Mouse (Mus musculus) adrenal gland, adult 10 weeks (tissue): Measurements from ENCODE around the gene Fam72a. TPM values are rescaled to one million over a fixed set of nuclear protein-coding genes. Genes with fewer than 3 reads are reported as not detected.

ENCODE experiments used
- polyA plus RNA-seq: library from polyadenylated mRNA; stranded (reverse); fragments of 350-450 nt; fragmentation: Illumina TruSeq; extraction: RNeasy Lipid Tissue Mini Kit (QIAGEN cat#74804); gene quantifications from one replicate; pipeline ENCODE4 v1.2.3, GENCODE M21; 2014; ENCODE audit warnings: low read depth, low replicate concordance

Fam72a gene
- 2.8 TPM for polyA plus RNA-seq

DNA sequence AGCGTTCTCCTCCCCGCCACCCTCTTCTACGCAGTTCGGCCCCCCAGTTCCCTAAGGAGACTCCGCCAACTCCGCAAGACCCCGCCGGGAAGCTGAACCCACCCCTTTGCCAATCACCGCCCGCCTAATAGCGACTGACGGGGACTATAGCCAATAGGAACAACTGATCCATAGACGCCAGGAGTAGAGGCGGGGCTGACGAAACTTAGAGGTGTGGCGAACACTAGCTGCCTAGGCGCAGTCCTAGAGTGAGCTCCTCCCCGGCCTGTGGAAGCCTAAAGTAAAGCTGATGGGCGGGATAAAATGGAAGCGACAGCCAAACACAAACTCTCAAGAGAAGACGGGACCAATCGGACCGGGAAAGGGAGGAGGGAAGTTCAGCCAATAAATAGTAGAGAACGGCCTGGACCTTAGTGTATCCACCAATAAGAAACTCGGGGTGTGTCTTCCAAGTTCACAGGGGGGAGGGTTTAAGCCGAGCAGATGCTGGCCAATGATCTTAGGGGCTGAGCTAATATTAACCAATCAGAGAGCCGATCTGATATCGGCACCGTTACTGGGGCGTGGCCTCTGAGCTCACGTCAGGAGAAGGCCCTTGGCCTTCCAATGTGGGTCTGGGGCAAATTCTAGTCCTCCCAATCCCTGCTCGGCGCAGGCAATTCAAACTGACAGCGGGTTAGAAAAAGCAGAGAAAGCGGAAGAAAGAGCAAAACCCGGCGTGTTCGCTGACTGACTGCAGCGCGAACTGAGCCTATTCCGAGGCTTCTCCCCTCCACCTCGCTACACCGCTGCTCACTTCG lies at the start of gene Fam72a, which contains the start of gene Srgap2:
Gene Fam72a, plus strand, starts transcription at position 623 of the 800 bp plus-strand sequence.
Gene Srgap2, minus strand, starts transcription at position 72 of the 800 bp plus-strand sequence.

Other genes starting within 250 kb of the Fam72a start
- 4.8 TPM for gene Ikbke, start 248.3 kb upstream of the Fam72a start, polyA plus RNA-seq
- 15.5 TPM for gene Srgap2, start 551 bp upstream of the Fam72a start, polyA plus RNA-seq
- gene Avpr1b, start 71.3 kb downstream of the Fam72a start, polyA plus RNA-seq, result not detected
- not detected for gene Ctse, start 110.4 kb downstream of the Fam72a start, polyA plus RNA-seq
- 3.1 TPM for gene Rab7b, start 160.8 kb downstream of the Fam72a start, polyA plus RNA-seq
- gene Slc26a9, start 216.1 kb downstream of the Fam72a start, polyA plus RNA-seq, result not detected